Mouse (Mus musculus) lung, postnatal 0 days (tissue): ENCODE data around the gene Lhb. TPM values are rescaled to one million over a fixed set of nuclear protein-coding genes. Genes with fewer than 3 reads are reported as not detected.

Experiments used
- ATAC-seq: fragments of 200-750 bp; cut with Nextera tagmentation; 2 replicates; pipeline ENCODE4 v1.8.0; 2017; ENCODE audit warnings: moderate library complexity
- DNase-seq: peaks from one replicate; pipeline ENCODE4 v3.0.0-alpha.2; 2016; ENCODE audit warnings: low spot score
- H3K27ac ChIP-seq: fragments of 300-500 bp; sonication (generic); 2 replicates; pipeline ENCODE4 v1.5.1; 2014; ENCODE audit warnings: antibody characterized with exemption, mild to moderate bottlenecking, low read length, mixed read lengths
- H3K27me3 ChIP-seq: fragments of 300-500 bp; sonication (generic); replicated peaks from 2 replicates; pipeline ENCODE4 v1.6.1; 2014; ENCODE audit warnings: low read length, mixed read lengths; ENCODE audit not compliant: insufficient read depth
- H3K36me3 ChIP-seq: fragments of 300-500 bp; sonication (generic); 2 replicates; pipeline ENCODE4 v1.6.1; 2014; ENCODE audit warnings: low read length, mixed read lengths; ENCODE audit not compliant: insufficient read depth
- H3K4me1 ChIP-seq: fragments of 300-500 bp; sonication (generic); 2 replicates; pipeline ENCODE4 v1.6.1; 2014; ENCODE audit warnings: antibody characterized with exemption, low read depth, low read length, mixed read lengths; ENCODE audit not compliant: insufficient read depth
- H3K4me2 ChIP-seq: fragments of 300-500 bp; sonication (generic); replicated peaks from 2 replicates; pipeline ENCODE4 v1.6.1; 2014; ENCODE audit warnings: low read depth, mild to moderate bottlenecking, low read length, moderate library complexity, mixed read lengths
- H3K4me3 ChIP-seq: fragments of 300-500 bp; sonication (generic); 2 replicates; pipeline ENCODE4 v1.5.1; 2014; ENCODE audit warnings: low read depth, low read length
- H3K9ac ChIP-seq: fragments of 300-500 bp; sonication (generic); replicated peaks from 2 replicates; pipeline ENCODE4 v1.6.1; 2014; ENCODE audit warnings: low read depth, mild to moderate bottlenecking
- H3K9me3 ChIP-seq: fragments of 300-500 bp; sonication (generic); 2 replicates; pipeline ENCODE4 v1.6.1; 2016; ENCODE audit warnings: low read length, mixed read lengths
- CTCF ChIP-seq: IDR thresholded peaks from 2 replicates; pipeline ENCODE4 v1.5.1; 2016; ENCODE audit warnings: antibody characterized with exemption, mild to moderate bottlenecking
- EP300 ChIP-seq: IDR thresholded peaks from 2 replicates; pipeline ENCODE4 v1.6.1; 2016; ENCODE audit warnings: antibody characterized with exemption, mild to moderate bottlenecking, control low read depth
- WGBS: fragments of 180-500 bp; shearing (Covaris S2); extraction: QIAGEN DNeasy Blood & Tissue Kit; methylation state at CpG from one replicate; pipeline ENCODE4 v1.1.7; 2014; 5-methylcytosine and 5-hydroxymethylcytosine counted together
- polyA plus RNA-seq: library from polyadenylated mRNA; unstranded; fragments of >200 nt; fragmentation: Nextera tagmentation; extraction: Ambion mirVana; gene quantifications from 2 replicates; pipeline ENCODE4 v1.2.1, GENCODE M21; 2015

Lhb gene
- polyA plus RNA-seq: 4.5 and 4.7 TPM in 2 replicates

- no peak within 1 kb of the TSS for H3K4me3 ChIP-seq
- H3K4me2 ChIP-seq: no peak within 1 kb of the TSS
- no peaks in the 10 kb centered on the region for H3K4me1 ChIP-seq
- TF ChIP-seq EP300: no peak
- TF ChIP-seq CTCF: no peak
- no peaks in the 10 kb centered on the region for H3K9me3 ChIP-seq
- H3K27ac ChIP-seq: no peak within 1 kb of the TSS
- 67% methylated on average over 6 of the region's 6 CpGs for WGBS
- no peak for DNase-seq
- no peak for ATAC-seq
- peaks cover 6% of the 10 kb centered on the region; the same call in 1 of the 2 replicates for H3K27me3 ChIP-seq
- H3K9ac ChIP-seq: no peak within 1 kb of the TSS
- H3K36me3 ChIP-seq: peaks cover 24% of the 10 kb centered on the region
These were observed at the start of gene Lhb for GRCm38 (mm10) chr7:45420615-45420919. Gene Lhb, plus strand, starts transcription at chr7:45420820.

- Histone ChIP-seq H3K9ac (no peak overlapping the region), H3K36me3 (peaks cover 18% of the 10 kb centered on the region), H3K4me2 (no peak overlapping the region), H3K27me3 (peaks cover 14% of the 10 kb centered on the region; the same call in 1 of the 2 replicates), H3K4me3 (no peak overlapping the region), H3K27ac (no peak overlapping the region), H3K4me1 (peaks cover 10% of the 10 kb centered on the region; the same call in 1 of the 2 replicates), H3K9me3 (no peaks in the 10 kb centered on the region)
- WGBS: 75% methylated on average over 5 of the region's 5 CpGs
- TF ChIP-seq EP300 (no peak), CTCF (no peak)
- ATAC-seq (no peak), DNase-seq (no peak)
These were observed 48.2 kb upstream of the Lhb start for GRCm38 (mm10) chr7:45372371-45372770.

DNA sequence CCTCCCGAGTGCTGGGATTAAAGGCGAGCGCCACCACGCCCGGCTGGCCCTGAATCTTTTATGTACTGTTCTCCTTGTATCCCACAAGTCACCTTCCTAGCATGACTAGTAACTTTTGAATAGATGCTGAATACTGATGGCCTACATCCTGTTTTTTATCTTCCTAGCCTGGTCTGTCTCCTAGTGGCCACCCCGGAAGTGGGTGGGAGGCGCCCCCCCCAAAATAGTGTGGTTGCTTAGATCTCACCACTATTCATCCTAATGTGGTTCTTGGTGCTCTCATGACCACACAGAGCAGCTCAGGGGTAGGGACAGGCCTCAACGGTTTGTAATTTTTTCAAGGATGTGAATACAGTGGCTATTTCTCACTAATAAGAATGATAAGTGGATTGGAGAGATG is 46.0 kb upstream of the Lhb start:
- 88% methylated on average over 8 of the region's 8 CpGs for WGBS
- Histone ChIP-seq H3K4me3 (no peak overlapping the region), H3K4me2 (no peak overlapping the region), H3K27me3 (0 out of 2 replicates have a peak, but pooled peaks cover 4% of the 10 kb centered on the region), H3K27ac (no peak overlapping the region), H3K9me3 (no peaks in the 10 kb centered on the region), H3K4me1 (peaks cover 4% of the 10 kb centered on the region; the same call in 1 of the 2 replicates), H3K9ac (no peak overlapping the region), H3K36me3 (peaks cover 29% of the 10 kb centered on the region)
- no peak for ATAC-seq
- no peak for DNase-seq
- no peak for TF ChIP-seq CTCF
- no peak for TF ChIP-seq EP300

DNA sequence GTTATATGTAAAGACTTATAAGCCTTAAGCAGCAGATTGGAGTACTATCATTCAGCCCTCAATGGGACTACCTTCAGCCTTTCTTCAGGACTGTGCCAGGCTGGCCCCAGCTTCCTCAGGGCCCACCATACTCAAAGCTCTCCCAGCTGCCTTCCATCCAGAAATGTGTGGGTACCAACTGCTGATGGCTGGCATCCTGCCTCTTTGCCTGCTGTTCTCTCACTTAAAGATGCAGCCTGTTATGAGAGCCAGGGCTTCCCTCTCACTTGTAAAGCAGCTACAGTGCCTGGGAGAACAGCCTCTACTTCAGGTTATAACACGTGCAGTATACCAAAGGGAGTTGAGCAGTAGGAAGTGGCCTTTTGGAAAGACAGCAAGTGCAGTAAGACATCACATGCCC is 44.6 kb upstream of the Lhb start:
- H3K27me3 ChIP-seq: no peaks in the 10 kb centered on the region
- WGBS: 79% methylated on average over 1 of the region's 1 CpGs

DNA sequence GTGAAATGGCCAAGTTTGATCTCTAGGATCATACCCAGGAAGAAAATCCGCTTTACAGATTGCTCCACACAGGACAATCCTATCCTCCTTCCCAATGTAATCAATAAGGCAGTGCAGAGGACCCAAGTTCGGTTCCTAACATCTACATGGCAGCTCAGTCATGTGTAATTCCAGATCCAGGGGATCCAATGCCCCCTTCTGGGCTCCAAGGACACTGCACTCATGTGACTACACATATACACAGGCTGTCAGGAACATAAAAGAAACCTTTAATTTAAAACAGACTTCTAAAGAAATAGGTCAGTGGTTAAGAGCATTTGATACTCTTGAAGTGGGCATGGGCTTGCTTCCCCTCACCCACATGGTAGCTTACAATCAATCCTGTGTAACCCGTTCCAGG is 34.5 kb upstream of the Lhb start:
- TF ChIP-seq CTCF (peak; percentile 42), EP300 (no peak)
- ATAC-seq: no peak
- H3K9ac ChIP-seq: no peak overlapping the region
- no peaks in the 10 kb centered on the region for H3K27me3 ChIP-seq
- peaks cover 80% of the 10 kb centered on the region for H3K36me3 ChIP-seq
- no peak overlapping the region for H3K27ac ChIP-seq
- H3K4me1 ChIP-seq: no peaks in the 10 kb centered on the region
- 87% methylated on average over 3 of the region's 3 CpGs for WGBS
- no peak overlapping the region for H3K4me3 ChIP-seq
- no peaks in the 10 kb centered on the region for H3K9me3 ChIP-seq
- no peak overlapping the region for H3K4me2 ChIP-seq
- no peak for DNase-seq

More for the DNA sequence above, 44.6 kb upstream of the Lhb start:
- Histone ChIP-seq H3K4me2 (no peak overlapping the region), H3K27ac (no peak overlapping the region), H3K36me3 (peaks cover 40% of the 10 kb centered on the region), H3K4me3 (no peak overlapping the region), H3K9ac (no peak overlapping the region), H3K4me1 (no peaks in the 10 kb centered on the region), H3K9me3 (no peaks in the 10 kb centered on the region)
- no peak for TF ChIP-seq EP300
- TF ChIP-seq CTCF: no peak
- ATAC-seq: no peak
- DNase-seq: no peak

DNA sequence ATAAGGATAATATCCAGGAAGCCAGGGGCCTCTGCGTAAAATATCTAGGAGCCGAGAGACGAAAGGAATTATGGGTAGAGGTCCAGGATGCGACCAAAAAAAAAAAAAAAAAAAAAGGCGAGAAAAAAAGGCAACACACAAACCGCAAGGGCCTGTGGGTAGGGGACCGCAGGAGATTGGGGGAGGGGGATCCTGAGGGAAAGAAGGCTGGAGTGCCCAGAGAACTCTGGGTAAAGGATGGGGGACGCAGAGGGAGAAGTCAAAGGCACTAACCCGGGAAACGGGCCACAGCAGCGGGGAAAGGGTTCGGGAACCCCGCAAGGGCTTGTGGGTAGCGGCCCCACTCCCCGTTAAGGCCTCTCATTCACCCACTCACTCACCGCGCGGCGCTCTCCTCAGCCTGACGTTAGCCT is 25.5 kb upstream of the Lhb start:
- ATAC-seq (peak; percentile 71), DNase-seq (peak; percentile 81)
- Histone ChIP-seq H3K9me3 (no peaks in the 10 kb centered on the region), H3K4me3 (peak overlapping the region; percentile 74), H3K27ac (peak overlapping the region; percentile 95), H3K4me1 (peaks cover 3% of the 10 kb centered on the region; the same call in 1 of the 2 replicates), H3K27me3 (no peaks in the 10 kb centered on the region), H3K36me3 (peaks cover 20% of the 10 kb centered on the region), H3K9ac (peak overlapping the region; percentile 79), H3K4me2 (peak overlapping the region; percentile 67)
- TF ChIP-seq EP300 (no peak), CTCF (no peak)
- WGBS: 0% methylated on average over 18 of the region's 20 CpGs
